Mouse (Mus musculus): ENCODE measurements around the gene Eef2k.

DNA sequence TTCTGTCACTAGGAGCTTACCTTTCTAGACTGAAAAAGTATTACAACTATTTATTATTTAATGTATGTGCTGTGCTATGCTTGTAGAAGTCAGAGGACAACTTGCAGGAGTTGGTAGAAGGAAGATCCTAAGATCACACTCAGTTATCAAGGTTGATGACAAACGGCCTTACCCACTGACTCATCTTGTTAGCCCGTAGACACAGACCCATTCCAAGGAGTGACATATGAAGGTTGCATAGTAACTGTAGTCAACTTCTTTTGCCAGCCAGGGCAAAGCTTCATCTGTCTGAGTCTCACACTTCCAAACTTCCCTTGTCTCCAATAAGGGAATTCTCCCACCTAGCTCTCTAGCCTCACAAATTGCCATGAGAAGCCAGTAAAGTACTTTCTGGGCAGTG is 24.1 kb downstream of the Eef2k start:
- TF ChIP-seq POLR2A (IDR thresholded peaks at IDR 0.05; ENCODE audit: borderline replicate concordance, low read depth, low read length) (no peak), CTCF (IDR thresholded peaks at IDR 0.05; ENCODE audit: low read depth, low read length) (no peak)
